Mouse (Mus musculus): ENCODE measurements at regions not wholly inside any gene's neighbourhood (a gene's known extent, or its start where the extent isn't known, plus 50 kb on each side); places are given as distances from the start of the nearest gene placed in this dataset.

DNA sequence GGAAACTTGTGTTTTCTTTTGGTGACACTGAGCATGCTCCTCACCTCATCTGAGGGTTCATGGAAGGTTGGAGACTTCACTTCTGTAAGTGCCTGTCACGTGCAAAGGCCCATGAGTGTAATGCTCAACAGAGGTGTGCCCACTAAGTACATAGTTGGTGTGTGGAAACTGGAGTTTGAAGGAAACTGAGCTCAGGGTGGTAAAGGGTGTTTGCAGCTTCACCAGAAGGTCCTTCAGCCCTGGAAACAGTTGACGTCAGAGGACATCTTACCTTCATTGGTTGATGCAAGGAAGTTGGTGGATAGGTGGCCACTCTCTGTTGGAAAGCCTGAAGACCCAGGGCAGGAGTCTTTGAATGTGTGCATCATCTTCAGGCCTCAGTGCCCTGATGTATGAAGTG, 83.0 kb upstream of the Irx3 start:
- no peak for DNase-seq (ENCODE audit: low spot score in 2 of 2)

GRCm38 (mm10) chr8:91884325-91884724, 82.5 kb upstream of the Irx3 start:
- DNase-seq (ENCODE audit: low spot score in 2 of 2), result no peak

- DNase-seq (ENCODE audit: low spot score in 2 of 2), result no peak
Observed at GRCm38 (mm10) chr8:91883012-91883411, 81.1 kb upstream of the Irx3 start.

DNA sequence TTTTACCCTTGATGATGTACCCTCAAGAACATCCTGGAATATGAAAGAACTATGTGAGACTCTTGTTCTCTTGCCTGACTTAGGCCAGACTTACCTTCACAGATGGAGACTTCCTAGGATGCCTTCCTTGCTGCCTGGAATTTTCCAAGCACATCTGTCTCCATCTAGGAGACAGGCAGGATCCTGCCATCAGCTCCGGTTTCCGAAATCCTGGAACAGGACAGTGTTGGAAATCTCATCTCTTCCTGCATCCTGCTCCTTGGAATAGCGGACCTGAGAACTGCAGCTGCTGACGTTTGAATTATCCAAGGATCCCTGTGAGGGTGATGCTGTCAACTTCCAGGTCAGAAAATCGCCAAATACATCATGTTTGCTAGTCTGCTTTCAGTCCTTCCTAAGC, 77.0 kb upstream of the Irx3 start:
- DNase-seq (ENCODE audit: low spot score in 2 of 2), result no peak

- no peak for DNase-seq (ENCODE audit: low spot score in 2 of 2)
Observed at GRCm38 (mm10) chr8:91876161-91876560, 74.3 kb upstream of the Irx3 start.

GRCm38 (mm10) chr8:91873232-91873631, 71.4 kb upstream of the Irx3 start:
- no peak for DNase-seq (ENCODE audit: low spot score in 2 of 2)

DNA sequence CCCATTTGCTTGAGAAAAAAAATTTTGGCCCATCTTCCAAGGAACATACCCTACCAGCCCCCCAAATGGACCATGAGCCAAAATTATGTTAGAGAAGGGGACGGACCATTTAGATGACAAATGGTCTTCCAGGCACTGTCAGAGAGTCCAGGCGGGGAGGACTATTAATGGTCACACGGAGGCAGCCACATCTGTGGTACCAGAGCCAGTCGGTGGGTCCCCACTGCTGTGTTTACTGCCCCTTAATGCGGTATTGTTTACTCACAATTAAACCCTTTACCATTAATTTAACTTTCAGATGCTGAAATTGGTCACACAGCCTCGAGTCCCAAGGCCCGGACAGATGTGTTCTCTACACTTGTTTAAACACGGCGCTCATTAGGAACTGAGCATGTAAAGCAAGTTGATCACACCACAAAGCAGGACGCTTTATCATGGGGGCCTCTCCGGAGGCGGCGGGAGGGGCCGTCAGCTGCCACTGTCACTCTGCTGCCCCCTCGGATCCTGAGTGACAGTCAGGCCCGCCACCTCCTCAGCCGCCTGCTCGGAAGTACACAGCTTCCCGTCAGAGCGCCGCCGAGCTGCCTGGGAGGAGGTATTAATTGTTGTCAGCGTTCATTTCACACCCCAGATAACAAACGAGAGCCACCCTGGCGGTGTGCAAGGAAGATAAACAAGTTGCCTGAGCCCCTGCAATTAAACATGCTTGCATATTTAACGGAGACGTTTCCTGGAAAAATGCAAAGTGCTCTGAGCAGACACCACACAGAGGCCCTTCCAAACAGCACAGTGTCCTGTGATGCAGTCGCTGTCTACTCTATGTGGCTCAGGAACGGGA, 70.6 kb upstream of the Irx3 start:
- no peak for DNase-seq (ENCODE audit: low spot score in 2 of 2)

GRCm38 (mm10) chr8:91867069-91867468, 65.2 kb upstream of the Irx3 start:
- no peak for DNase-seq (ENCODE audit: low spot score in 2 of 2)

GRCm38 (mm10) chr8:91866076-91866475, 64.2 kb upstream of the Irx3 start:
- no peak for DNase-seq (ENCODE audit: low spot score in 2 of 2)

- DNase-seq (ENCODE audit: low spot score in 2 of 2), result no peak
Observed at GRCm38 (mm10) chr8:91865361-91865760, 63.5 kb upstream of the Irx3 start.

DNA sequence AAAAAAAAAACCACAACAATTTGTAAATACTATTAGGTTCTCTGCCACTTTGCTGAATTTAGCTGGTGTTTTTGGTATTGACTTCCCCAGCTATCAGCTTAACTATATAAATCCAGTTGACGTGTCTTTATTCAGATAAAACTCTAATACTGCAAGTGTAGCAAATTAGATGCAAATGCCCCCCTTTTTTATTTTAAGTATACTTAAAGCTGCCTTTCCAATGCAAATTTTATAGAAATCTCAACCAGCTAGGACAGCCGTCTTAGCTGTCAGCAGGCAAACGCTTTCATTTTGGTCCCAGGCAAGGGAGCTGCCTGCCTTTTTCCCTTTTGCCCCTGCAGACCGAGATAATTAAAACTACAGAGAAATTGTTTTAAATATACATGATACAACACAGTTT, 61.6 kb upstream of the Irx3 start:
- DNase-seq (ENCODE audit: low spot score in 2 of 2), result no peak

DNA sequence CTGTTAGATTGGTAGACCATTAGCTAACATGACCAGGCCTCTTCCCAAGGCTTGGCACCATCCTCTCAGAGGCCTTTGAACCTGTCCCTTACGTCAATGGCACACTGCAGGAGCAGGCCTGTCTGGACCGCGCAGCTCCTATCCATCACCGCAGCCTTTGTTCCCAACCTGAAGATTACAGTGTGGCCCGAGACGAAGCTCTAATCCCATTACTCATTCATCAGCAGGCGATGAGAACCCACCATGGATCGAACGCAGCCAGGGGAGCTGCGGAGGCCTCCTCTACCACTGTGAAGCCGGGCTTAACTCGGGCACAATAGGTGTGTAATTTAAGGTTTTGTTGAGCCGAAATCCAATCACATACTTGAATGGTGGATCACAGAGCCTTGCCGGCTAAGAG, 54.0 kb upstream of the Irx3 start:
- no peak for DNase-seq (ENCODE audit: low spot score in 2 of 2)

DNA sequence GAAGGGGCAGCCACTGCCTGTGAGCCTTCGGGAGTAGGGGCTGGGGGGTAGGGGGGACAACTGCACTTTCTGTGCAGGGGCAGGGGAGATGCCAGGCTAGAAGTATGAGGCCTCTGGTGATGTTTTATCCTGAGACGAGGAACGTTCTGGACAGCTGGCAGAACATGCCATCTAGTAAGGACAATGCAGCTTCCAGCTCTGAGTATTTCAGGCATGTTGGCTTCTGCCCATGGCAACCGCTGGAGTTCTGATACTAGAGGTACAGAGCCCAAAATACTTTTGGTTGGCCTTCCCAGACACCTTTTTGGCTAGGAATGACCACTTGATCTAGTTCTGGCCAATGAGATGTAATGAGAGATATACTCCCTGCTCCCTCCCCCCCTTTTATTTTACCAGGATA, 52.5 kb upstream of the Irx3 start:
- no peak for DNase-seq (ENCODE audit: low spot score in 2 of 2)

DNA sequence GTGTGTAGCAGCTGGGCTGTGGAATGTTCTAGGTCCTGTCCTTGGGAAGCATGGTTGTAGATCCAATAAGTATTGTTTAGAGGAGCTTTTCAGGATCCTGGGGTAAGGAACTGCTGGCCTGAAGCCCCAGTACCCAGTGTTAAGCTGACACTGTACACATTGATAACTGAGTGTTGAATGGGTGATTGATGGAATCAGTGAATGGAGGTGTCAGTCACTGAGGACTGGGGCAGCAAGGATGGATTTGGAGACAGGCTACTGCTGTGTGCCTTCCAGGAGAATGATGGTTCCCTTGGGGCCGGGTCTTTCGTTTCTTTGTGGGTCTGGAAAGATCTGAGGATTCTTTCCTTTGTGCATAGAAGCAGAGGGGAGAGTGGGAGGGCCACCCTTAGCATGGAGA, 51.9 kb upstream of the Irx3 start:
- DNase-seq (ENCODE audit: low spot score in 2 of 2), result no peak

GRCm38 (mm10) chr8:91853336-91853735, 51.5 kb upstream of the Irx3 start:
- DNase-seq (ENCODE audit: low spot score in 2 of 2), result no peak
